Mouse (Mus musculus) myocyte (in vitro differentiated cells): Measurements from ENCODE around the gene Phf13. TPM values are rescaled to one million over a fixed set of nuclear protein-coding genes. Genes with fewer than 3 reads are reported as not detected.

ENCODE experiments used
- H3K27me3 ChIP-seq: one replicate; pipeline ENCODE4 v1.6.1; 2011; ENCODE audit not compliant: control insufficient read depth, insufficient read depth, insufficient read length
- H3K36me3 ChIP-seq: one replicate; pipeline ENCODE4 v1.6.1; 2011; ENCODE audit not compliant: control insufficient read depth, insufficient read depth
- H3K4me2 ChIP-seq: one replicate; pipeline ENCODE4 v1.6.1; 2011; ENCODE audit warnings: low read depth, control low read depth
- H3K4me3 ChIP-seq: one replicate; pipeline ENCODE4 v1.5.1; 2011; ENCODE audit warnings: mild to moderate bottlenecking, control low read depth, moderate library complexity
- H3K79me2 ChIP-seq: one replicate; pipeline ENCODE4 v1.6.1; 2011; ENCODE audit not compliant: control insufficient read depth, insufficient read depth
- H3ac ChIP-seq: one replicate; pipeline ENCODE4 v1.6.1; 2011; ENCODE audit not compliant: control insufficient read depth, insufficient read length
- CEBPB ChIP-seq: IDR thresholded peaks from 2 replicates; pipeline ENCODE4 v1.6.1; 2011; ENCODE audit warnings: mild to moderate bottlenecking, moderate library complexity; ENCODE audit not compliant: poor library complexity, insufficient read depth, severe bottlenecking
- E2F4 ChIP-seq: IDR thresholded peaks from one replicate; pipeline ENCODE4 v1.6.1; 2011; ENCODE audit warnings: mild to moderate bottlenecking, control low read depth, moderate library complexity; ENCODE audit not compliant: insufficient read depth
- MAX ChIP-seq: IDR thresholded peaks from one replicate; pipeline ENCODE4 v1.6.1; 2011; ENCODE audit warnings: low read depth, mild to moderate bottlenecking, control low read depth
- MYOD1 ChIP-seq, 3 experiments: IDR thresholded peaks; one replicate each; pipeline ENCODE4 v1.6.1; 2011; ENCODE audit warnings: control low read depth in 2 of 3, low read depth in 2 of 3, mild to moderate bottlenecking in 2 of 3, moderate library complexity in 1 of 3; ENCODE audit not compliant: insufficient read length in 2 of 3, control insufficient read depth in 1 of 3
- MYOG ChIP-seq, 3 experiments: IDR thresholded peaks; one replicate each; pipeline ENCODE4 v1.6.1; 2011; ENCODE audit warnings: control low read depth in 2 of 3, low read depth in 2 of 3, mild to moderate bottlenecking in 2 of 3; ENCODE audit not compliant: insufficient read length in 2 of 3, control insufficient read depth in 1 of 3, insufficient read depth in 1 of 3
- POLR2A ChIP-seq: IDR thresholded peaks from one replicate; pipeline ENCODE4 v1.6.1; 2011; ENCODE audit warnings: low read depth, mild to moderate bottlenecking, control low read depth, moderate library complexity; ENCODE audit not compliant: insufficient read length
- POLR2AphosphoS2 ChIP-seq: IDR thresholded peaks from one replicate; pipeline ENCODE4 v1.6.1; 2011; ENCODE audit warnings: low read depth, control low read depth; ENCODE audit not compliant: insufficient read length
- REST ChIP-seq: IDR thresholded peaks from one replicate; pipeline ENCODE4 v1.6.1; 2011; ENCODE audit warnings: mild to moderate bottlenecking, control low read depth, moderate library complexity; ENCODE audit not compliant: insufficient read depth, insufficient read length
- SRF ChIP-seq: IDR thresholded peaks from one replicate; pipeline ENCODE4 v1.6.1; 2011; ENCODE audit warnings: low read depth; ENCODE audit not compliant: control insufficient read depth, insufficient read length
- TCF12 ChIP-seq: IDR thresholded peaks from one replicate; pipeline ENCODE4 v1.6.1; 2011; ENCODE audit warnings: mild to moderate bottlenecking, control low read depth; ENCODE audit not compliant: poor library complexity, insufficient read depth, severe bottlenecking
- TCF3 ChIP-seq: IDR thresholded peaks from one replicate; pipeline ENCODE4 v1.6.1; 2011; ENCODE audit warnings: low read depth, control low read depth; ENCODE audit not compliant: insufficient read length
- USF1 ChIP-seq: IDR thresholded peaks from one replicate; pipeline ENCODE4 v1.6.1; 2011; ENCODE audit warnings: low read depth, mild to moderate bottlenecking, control low read depth, moderate library complexity
- polyA plus RNA-seq: library from polyadenylated mRNA; unstranded; fragments of >200 nt; fragmentation: generic; extraction: Trizol; gene quantifications from one replicate; pipeline ENCODE4 v1.2.1, GENCODE M21; 2012; ENCODE audit warnings: missing spikeins

Phf13 gene
- polyA plus RNA-seq, 1 experiment = 13.5 TPM

- Histone ChIP-seq H3K79me2 (peaks cover under 1% of the 10 kb centered on the region), H3K4me3 (no peak overlapping the region), H3K27me3 (no peaks in the 10 kb centered on the region), H3K36me3 (peaks cover 15% of the 10 kb centered on the region), H3ac (no peak overlapping the region), H3K4me2 (no peak overlapping the region)
- TF ChIP-seq SRF = no peak
- no peak for TF ChIP-seq MYOG (IDR thresholded peaks at IDR 0.05; ENCODE audit: control insufficient read depth in 1 of 3, insufficient read depth in 1 of 3, insufficient read length in 2 of 3, low read depth in 2 of 3)
- TF ChIP-seq POLR2A = peak; percentile 12
- no peak for TF ChIP-seq MYOD1 (IDR thresholded peaks at IDR 0.05; ENCODE audit: control insufficient read depth in 1 of 3, insufficient read length in 2 of 3, low read depth in 2 of 3)
- TF ChIP-seq TCF12 = no peak
Observed at GRCm38 (mm10) chr4:151977748-151978147, 18.3 kb downstream of the Phf13 start.

GRCm38 (mm10) chr4:151975441-151975840 lies 20.6 kb downstream of the Phf13 start:
- Histone ChIP-seq H3K27me3 (no peaks in the 10 kb centered on the region), H3K4me3 (no peak overlapping the region), H3K4me2 (no peak overlapping the region), H3K36me3 (peaks cover 12% of the 10 kb centered on the region), H3K79me2 (no peaks in the 10 kb centered on the region), H3ac (no peak overlapping the region)
- TF ChIP-seq MYOG (IDR thresholded peaks at IDR 0.05; ENCODE audit: control insufficient read depth in 1 of 3, insufficient read depth in 1 of 3, insufficient read length in 2 of 3, low read depth in 2 of 3) = no peak
- no peak for TF ChIP-seq USF1
- TF ChIP-seq CEBPB = no peak
- no peak for TF ChIP-seq MYOD1 (IDR thresholded peaks at IDR 0.05; ENCODE audit: control insufficient read depth in 1 of 3, insufficient read length in 2 of 3, low read depth in 2 of 3)
- no peak for TF ChIP-seq POLR2A
- no peak for TF ChIP-seq MAX
- no peak for TF ChIP-seq POLR2AphosphoS2
- no peak for TF ChIP-seq E2F4
- TF ChIP-seq REST = no peak
- no peak for TF ChIP-seq TCF12
- TF ChIP-seq SRF = no peak
- no peak for TF ChIP-seq TCF3

- Histone ChIP-seq H3K36me3 (peaks cover 12% of the 10 kb centered on the region), H3K4me3 (no peak overlapping the region), H3K79me2 (no peaks in the 10 kb centered on the region), H3K27me3 (no peaks in the 10 kb centered on the region), H3ac (no peak overlapping the region), H3K4me2 (no peak overlapping the region)
- 0 out of 2 replicates have a peak, but pooled peaks have one; percentile 45 for TF ChIP-seq CEBPB
- TF ChIP-seq E2F4 = no peak
Observed at GRCm38 (mm10) chr4:151972221-151972967, 23.7 kb downstream of the Phf13 start.

GRCm38 (mm10) chr4:151968204-151968921 lies 27.7 kb downstream of the Phf13 start:
- Histone ChIP-seq H3K79me2 (no peaks in the 10 kb centered on the region), H3K4me2 (no peak overlapping the region), H3K27me3 (no peaks in the 10 kb centered on the region), H3ac (no peak overlapping the region), H3K4me3 (no peak overlapping the region), H3K36me3 (peaks cover 19% of the 10 kb centered on the region)
- TF ChIP-seq MYOD1 (IDR thresholded peaks at IDR 0.05; ENCODE audit: control insufficient read depth in 1 of 3, insufficient read length in 2 of 3, low read depth in 2 of 3) (no peak), USF1 (no peak), MAX (no peak), CEBPB (no peak), REST (no peak), E2F4 (no peak), TCF12 (no peak), POLR2A (no peak), SRF (no peak), POLR2AphosphoS2 (no peak), MYOG (IDR thresholded peaks at IDR 0.05; ENCODE audit: control insufficient read depth in 1 of 3, insufficient read depth in 1 of 3, insufficient read length in 2 of 3, low read depth in 2 of 3) (no peak), TCF3 (no peak)

GRCm38 (mm10) chr4:151962817-151963216 lies 33.2 kb downstream of the Phf13 start:
- TF ChIP-seq SRF (no peak), REST (no peak), E2F4 (no peak)
- H3K79me2 ChIP-seq = no peaks in the 10 kb centered on the region
- no peak overlapping the region for H3K4me3 ChIP-seq
- H3K4me2 ChIP-seq = no peak overlapping the region
- peaks cover 11% of the 10 kb centered on the region for H3K36me3 ChIP-seq
- no peak overlapping the region for H3ac ChIP-seq
- no peaks in the 10 kb centered on the region for H3K27me3 ChIP-seq
